Mouse (Mus musculus): ENCODE data around the gene Mc1r. TPM values are rescaled to one million over a fixed set of nuclear protein-coding genes. Genes with fewer than 3 reads are reported as not detected.
A peak's percentile ranks its signal among the peaks of the same experiment; 100 is the strongest.

The Mc1r gene
- polyA plus RNA-seq, 1 experiment from 2014 or later: not detected

DNA sequence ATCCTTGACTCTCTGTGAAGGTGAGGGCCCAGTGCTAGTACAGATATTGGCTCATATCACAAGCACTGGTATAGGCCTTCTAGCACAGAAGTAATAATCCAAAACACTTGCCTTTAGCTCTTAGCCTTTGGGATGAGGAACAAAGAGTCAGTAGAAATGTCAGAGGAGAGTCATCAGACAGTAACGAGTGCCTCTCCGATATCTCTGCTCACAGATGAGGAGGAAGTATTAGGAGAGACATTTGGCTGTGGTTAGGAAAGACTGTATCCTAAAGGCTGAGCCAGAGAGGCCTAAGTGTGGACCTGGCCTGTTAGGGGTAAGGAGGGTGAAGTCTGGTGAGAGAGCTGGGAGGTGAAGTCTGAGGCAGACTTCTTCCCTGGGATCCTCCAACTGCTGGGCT, 34.9 kb downstream of the Mc1r start:
- Histone ChIP-seq H3K4me1 (replicated peaks; ENCODE audit: control insufficient read depth, insufficient read depth, low read length) (no peaks in the 10 kb centered on the region), H3K4me3 (ENCODE audit: low read depth, low read length) (no peak overlapping the region), H3K27ac (ENCODE audit: low read depth, low read length) (no peak overlapping the region), H3K36me3 (ENCODE audit: control insufficient read depth, insufficient read depth) (no peaks in the 10 kb centered on the region), H3K9ac (ENCODE audit: low read depth, low read length) (no peak overlapping the region), H3K9me3 (ENCODE audit: control insufficient read depth) (no peaks in the 10 kb centered on the region), H3K4me2 (replicated peaks; ENCODE audit: low read depth) (no peak overlapping the region), H3K27me3 (replicated peaks; ENCODE audit: control insufficient read depth, insufficient read depth, low read length) (no peaks in the 10 kb centered on the region)
- ATAC-seq: no peak
- no peak for TF ChIP-seq CTCF (IDR thresholded peaks at IDR 0.05; ENCODE audit: low read depth)
- WGBS: 86% methylated on average over 2 of the region's 2 CpGs

DNA sequence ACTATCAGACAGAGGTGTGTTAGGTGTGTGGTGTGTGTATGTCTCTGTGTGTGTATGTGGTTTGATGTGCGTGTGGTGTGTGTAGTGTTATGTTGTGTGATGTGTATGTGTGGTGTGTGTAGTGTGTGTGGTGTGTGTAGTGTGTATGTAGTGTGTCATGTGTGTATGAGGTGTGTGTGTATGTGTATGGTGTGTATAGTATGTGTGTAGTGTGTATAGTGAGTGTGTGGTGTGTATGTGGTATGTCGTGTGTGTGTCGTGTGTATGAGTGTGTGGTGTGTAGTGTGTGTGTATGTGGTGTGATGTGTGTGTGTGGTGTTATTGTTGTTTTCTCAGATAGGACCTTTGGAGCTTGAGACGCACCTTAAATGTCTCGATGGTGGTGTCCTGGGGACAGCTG, 35.4 kb downstream of the Mc1r start:
- 83% methylated on average over 5 of the region's 5 CpGs for WGBS
- peak overlapping the region; percentile 73 for H3K4me2 ChIP-seq (replicated peaks; ENCODE audit: low read depth)

DNA sequence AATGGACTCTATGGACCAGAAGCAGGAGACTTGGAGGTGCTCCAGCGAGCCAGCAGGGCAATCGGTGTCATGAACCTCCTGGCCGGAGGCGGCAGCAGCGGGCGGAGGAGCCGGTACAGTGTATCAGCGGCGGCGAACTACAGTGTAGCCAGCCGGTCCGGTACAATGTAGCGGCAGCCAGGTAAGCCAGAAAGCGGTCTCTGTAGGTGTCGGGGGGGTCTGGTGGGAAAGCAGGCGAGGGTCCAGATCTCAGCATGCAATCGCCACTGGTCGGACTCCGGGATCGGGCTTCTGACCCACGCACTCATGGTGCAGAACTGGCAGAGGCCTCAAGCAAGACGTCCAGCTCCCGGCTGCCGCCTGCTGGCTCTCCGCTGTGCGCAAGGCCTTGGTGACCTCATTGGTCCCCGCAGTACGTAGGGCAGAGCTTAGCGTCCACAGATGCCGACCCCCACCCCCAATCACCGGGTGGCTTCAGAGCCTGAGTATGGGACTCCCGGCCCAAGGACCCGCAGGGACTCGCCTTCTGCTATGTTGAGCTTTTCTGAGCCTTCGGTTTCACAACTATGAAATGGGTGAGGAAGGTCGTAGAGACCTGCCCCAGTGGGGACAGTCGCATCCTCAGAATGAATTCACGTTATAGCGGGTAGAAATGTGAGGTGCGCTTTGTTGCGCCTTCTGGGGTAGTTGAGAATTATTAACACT, 36.1 kb downstream of the Mc1r start:
- Histone ChIP-seq H3K36me3 (ENCODE audit: control insufficient read depth, insufficient read depth) (no peaks in the 10 kb centered on the region), H3K9ac (ENCODE audit: low read depth, low read length) (peak overlapping the region; percentile 75), H3K4me1 (replicated peaks; ENCODE audit: control insufficient read depth, insufficient read depth, low read length) (no peaks in the 10 kb centered on the region), H3K9me3 (ENCODE audit: control insufficient read depth) (no peaks in the 10 kb centered on the region), H3K4me2 (replicated peaks; ENCODE audit: low read depth) (peak overlapping the region; percentile 73), H3K27me3 (replicated peaks; ENCODE audit: control insufficient read depth, insufficient read depth, low read length) (no peaks in the 10 kb centered on the region), H3K27ac (ENCODE audit: low read depth, low read length) (peak overlapping the region; percentile 68), H3K4me3 (ENCODE audit: low read depth, low read length) (peak overlapping the region; percentile 74)
- ATAC-seq: peak; percentile 86
- TF ChIP-seq CTCF (IDR thresholded peaks at IDR 0.05; ENCODE audit: low read depth): peak; percentile 82
- under 1% methylated on average over 41 of the region's 41 CpGs for WGBS

More for the DNA sequence above, 35.4 kb downstream of the Mc1r start:
- H3K36me3 ChIP-seq (ENCODE audit: control insufficient read depth, insufficient read depth): no peaks in the 10 kb centered on the region
- no peak for ATAC-seq
- H3K9ac ChIP-seq (ENCODE audit: low read depth, low read length): no peak overlapping the region
- H3K27me3 ChIP-seq (replicated peaks; ENCODE audit: control insufficient read depth, insufficient read depth, low read length): no peaks in the 10 kb centered on the region
- peak overlapping the region; percentile 74; the same call in 1 of the 2 replicates for H3K4me3 ChIP-seq (ENCODE audit: low read depth, low read length)
- H3K9me3 ChIP-seq (ENCODE audit: control insufficient read depth): no peaks in the 10 kb centered on the region
- H3K4me1 ChIP-seq (replicated peaks; ENCODE audit: control insufficient read depth, insufficient read depth, low read length): no peaks in the 10 kb centered on the region
- no peak for TF ChIP-seq CTCF (IDR thresholded peaks at IDR 0.05; ENCODE audit: low read depth)
- H3K27ac ChIP-seq (ENCODE audit: low read depth, low read length): no peak overlapping the region; the same call in 1 of the 2 replicates

DNA sequence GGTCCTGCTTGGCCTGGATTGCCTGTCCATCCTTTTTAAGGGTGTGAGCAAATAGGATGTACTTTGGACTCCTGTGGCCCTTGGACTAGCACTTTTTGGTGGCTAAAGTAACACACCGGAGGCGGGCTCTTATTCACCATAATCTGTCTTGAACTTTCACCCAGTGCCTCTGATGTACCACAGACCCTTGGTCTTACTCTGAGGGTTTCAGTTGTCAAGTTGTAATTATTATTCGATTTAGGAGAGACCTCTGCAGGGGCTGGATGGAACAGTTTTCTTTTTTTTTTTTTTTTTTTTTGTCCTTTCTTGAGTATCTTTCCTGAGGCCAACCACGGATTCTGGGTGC, 36.6 kb downstream of the Mc1r start:
- peak overlapping the region; percentile 68; the same call in 1 of the 2 replicates for H3K27ac ChIP-seq (ENCODE audit: low read depth, low read length)
- H3K9ac ChIP-seq (ENCODE audit: low read depth, low read length): peak overlapping the region; percentile 75
- peak; percentile 11; the same call in 1 of the 2 replicates for ATAC-seq
- no peaks in the 10 kb centered on the region for H3K27me3 ChIP-seq (replicated peaks; ENCODE audit: control insufficient read depth, insufficient read depth, low read length)
- peak overlapping the region; percentile 73 for H3K4me2 ChIP-seq (replicated peaks; ENCODE audit: low read depth)
- H3K4me3 ChIP-seq (ENCODE audit: low read depth, low read length): peak overlapping the region; percentile 74
- no peak for TF ChIP-seq CTCF (IDR thresholded peaks at IDR 0.05; ENCODE audit: low read depth)
- no peaks in the 10 kb centered on the region for H3K4me1 ChIP-seq (replicated peaks; ENCODE audit: control insufficient read depth, insufficient read depth, low read length)
- 8% methylated on average over 4 of the region's 4 CpGs for WGBS
- no peaks in the 10 kb centered on the region for H3K9me3 ChIP-seq (ENCODE audit: control insufficient read depth)
- no peaks in the 10 kb centered on the region for H3K36me3 ChIP-seq (ENCODE audit: control insufficient read depth, insufficient read depth)

DNA sequence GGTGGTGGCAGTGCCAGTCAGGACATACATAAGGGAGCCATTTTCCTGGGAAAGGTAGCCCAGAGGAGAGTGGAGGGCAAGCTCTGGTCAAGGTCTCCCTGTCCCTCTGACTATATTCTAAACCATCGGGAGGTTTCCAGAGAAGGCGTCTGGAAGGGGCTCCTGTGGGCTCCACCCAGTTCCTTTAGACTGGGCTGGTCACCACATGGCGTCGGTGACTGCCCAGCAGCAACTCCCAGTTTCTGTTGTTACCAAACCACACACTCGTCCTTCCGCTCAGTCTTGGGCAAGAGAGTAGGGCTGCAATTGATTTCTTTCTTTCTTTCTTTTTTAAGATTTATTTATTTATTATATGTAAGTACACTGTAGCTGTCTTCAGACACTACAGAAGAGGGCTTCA, 37.2 kb downstream of the Mc1r start:
- no peak overlapping the region for H3K27ac ChIP-seq (ENCODE audit: low read depth, low read length)
- no peak for TF ChIP-seq CTCF (IDR thresholded peaks at IDR 0.05; ENCODE audit: low read depth)
- H3K4me2 ChIP-seq (replicated peaks; ENCODE audit: low read depth): peak overlapping the region; percentile 73; the same call in 1 of the 2 replicates

DNA sequence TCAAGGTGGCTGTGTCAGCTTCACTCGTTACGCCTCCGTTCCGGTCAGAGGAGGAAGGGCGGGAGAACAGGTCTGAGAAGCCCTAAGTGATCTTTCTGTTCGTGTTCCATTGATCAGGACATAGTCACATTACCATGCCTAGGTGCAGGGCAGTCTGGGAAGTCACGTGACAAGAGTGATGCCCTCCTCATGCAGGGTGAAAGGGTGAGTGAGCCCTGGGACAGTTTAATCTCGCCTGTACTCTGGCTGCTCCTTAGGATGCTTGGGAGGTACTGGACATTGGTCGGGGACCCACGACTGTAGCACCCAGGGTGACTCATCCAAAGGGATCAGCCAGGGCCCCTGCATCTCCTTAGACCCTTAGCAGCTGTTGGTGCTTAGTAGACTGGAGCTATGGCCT, 39.1 kb downstream of the Mc1r start:
- WGBS: 70% methylated on average over 10 of the region's 10 CpGs
- ATAC-seq: peak; percentile 66
- TF ChIP-seq CTCF (IDR thresholded peaks at IDR 0.05; ENCODE audit: low read depth): no peak
- Histone ChIP-seq H3K27me3 (replicated peaks; ENCODE audit: control insufficient read depth, insufficient read depth, low read length) (no peaks in the 10 kb centered on the region), H3K27ac (ENCODE audit: low read depth, low read length) (no peak overlapping the region), H3K9me3 (ENCODE audit: control insufficient read depth) (no peaks in the 10 kb centered on the region), H3K4me1 (replicated peaks; ENCODE audit: control insufficient read depth, insufficient read depth, low read length) (no peaks in the 10 kb centered on the region), H3K4me2 (replicated peaks; ENCODE audit: low read depth) (no peak overlapping the region), H3K9ac (ENCODE audit: low read depth, low read length) (no peak overlapping the region), H3K4me3 (ENCODE audit: low read depth, low read length) (no peak overlapping the region), H3K36me3 (ENCODE audit: control insufficient read depth, insufficient read depth) (no peaks in the 10 kb centered on the region)

More for the DNA sequence above, 37.2 kb downstream of the Mc1r start:
- Histone ChIP-seq H3K9me3 (ENCODE audit: control insufficient read depth) (no peaks in the 10 kb centered on the region), H3K4me1 (replicated peaks; ENCODE audit: control insufficient read depth, insufficient read depth, low read length) (no peaks in the 10 kb centered on the region), H3K27me3 (replicated peaks; ENCODE audit: control insufficient read depth, insufficient read depth, low read length) (no peaks in the 10 kb centered on the region), H3K4me3 (ENCODE audit: low read depth, low read length) (no peak overlapping the region), H3K36me3 (ENCODE audit: control insufficient read depth, insufficient read depth) (no peaks in the 10 kb centered on the region), H3K9ac (ENCODE audit: low read depth, low read length) (no peak overlapping the region)
- no peak for ATAC-seq
- 76% methylated on average over 6 of the region's 6 CpGs for WGBS

Measured in intestine, postnatal 0 days (tissue).